Mouse (Mus musculus): ENCODE measurements around the gene Dnmt3a. TPM values are rescaled to one million over a fixed set of nuclear protein-coding genes. Genes with fewer than 3 reads are reported as not detected.
A peak's percentile ranks its signal among the peaks of the same experiment; 100 is the strongest.

Gene Dnmt3a
- total and polyA plus RNA-seq, 3 experiments, result 15.5 to 61.5 (median 23.4) TPM

DNA sequence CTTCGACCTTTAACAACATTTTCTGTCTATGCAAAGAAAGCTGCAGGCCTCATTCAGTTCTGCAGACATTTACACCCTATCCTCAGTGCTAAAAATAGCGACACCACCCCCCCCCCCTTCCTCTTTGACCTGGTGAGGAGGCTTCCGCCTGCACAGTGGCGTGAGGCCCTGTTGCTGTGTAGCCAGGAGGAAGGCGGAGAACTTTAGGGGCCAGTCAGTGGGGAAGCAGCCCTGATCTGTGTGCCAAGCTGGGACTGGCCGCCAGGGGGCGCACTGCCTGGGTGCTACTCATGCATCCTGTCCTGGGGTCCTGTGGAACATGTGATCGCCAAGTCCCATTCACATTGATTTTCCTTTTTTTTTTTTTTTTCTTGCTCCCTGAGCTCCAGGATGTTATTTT lies 24.3 kb upstream of the Dnmt3a start (continued):
- no peak for TF ChIP-seq TBP (conservative IDR thresholded peaks at IDR 0.05; ENCODE audit: low read depth, low read length)
- no peak for TF ChIP-seq CHD2 (IDR thresholded peaks at IDR 0.05; ENCODE audit: low read length)
- TF ChIP-seq ZNF384 (IDR thresholded peaks at IDR 0.05; ENCODE audit: low read depth, low read length), result peak; percentile 17; the same call in 1 of the 2 replicates
- TF ChIP-seq RCOR1 (conservative IDR thresholded peaks at IDR 0.05; ENCODE audit: low read depth, low read length), result no peak
- TF ChIP-seq UBTF (IDR thresholded peaks at IDR 0.05; ENCODE audit: low read depth, low read length), result no peak
- TF ChIP-seq NRF1 (IDR thresholded peaks at IDR 0.05; ENCODE audit: low read depth, low read length), result no peak
- peak; percentile 91 for TF ChIP-seq SMC3 (IDR thresholded peaks at IDR 0.05; ENCODE audit: low read depth, low read length)
- no peak for TF ChIP-seq POLR2A (IDR thresholded peaks at IDR 0.05; ENCODE audit: low read depth, low read length)
- no peak for TF ChIP-seq JUN (IDR thresholded peaks at IDR 0.05; ENCODE audit: insufficient read depth, low read depth, low read length)
- TF ChIP-seq JUND (conservative IDR thresholded peaks at IDR 0.05; ENCODE audit: low read depth, low read length), result no peak
- TF ChIP-seq HCFC1 (IDR thresholded peaks at IDR 0.05; ENCODE audit: low read depth, low read length), result peak; percentile 45; the same call in 1 of the 2 replicates
- no peak for TF ChIP-seq CHD1 (IDR thresholded peaks at IDR 0.05; ENCODE audit: low read depth, low read length)
- no peak for TF ChIP-seq ZMIZ1 (IDR thresholded peaks at IDR 0.05; ENCODE audit: low read depth, low read length)

GRCm38 (mm10) chr12:3783196-3783825 lies 22.5 kb upstream of the Dnmt3a start:
- Histone ChIP-seq H3K27me3 (replicated peaks) (no peaks in the 10 kb centered on the region), H3K9ac (ENCODE audit: insufficient read depth, low read depth) (no peak overlapping the region), H3K27ac (ENCODE audit: insufficient read depth, low read depth) (no peak overlapping the region), H3K9me3 (replicated peaks; ENCODE audit: low read length) (no peaks in the 10 kb centered on the region), H3K79me2 (replicated peaks; ENCODE audit: control insufficient read depth, extremely low read depth, insufficient read depth, poor library complexity, severe bottlenecking) (no peaks in the 10 kb centered on the region), H3K4me2 (ENCODE audit: insufficient read depth, low read depth, poor library complexity, severe bottlenecking) (no peak overlapping the region), H3K4me3 (replicated peaks in 1 of 3; ENCODE audit: low read depth in 2 of 3, low read length in 2 of 3, poor library complexity in 1 of 3) (no peak overlapping the region), H3K4me1 (ENCODE audit: control insufficient read depth in 1 of 2, insufficient read depth in 2 of 2) (peaks cover 21 to 58% of the 10 kb centered on the region in 2 experiments), H3K36me3 (replicated peaks in 1 of 2; ENCODE audit: control insufficient read depth in 1 of 2, insufficient read depth in 1 of 2, low read length in 1 of 2) (no peaks in the 10 kb centered on the region)
- no peak for TF ChIP-seq MAX (IDR thresholded peaks at IDR 0.05; ENCODE audit: low read length)
- TF ChIP-seq PAX5 (IDR thresholded peaks at IDR 0.05; ENCODE audit: low read length), result no peak
- no peak for TF ChIP-seq MXI1 (IDR thresholded peaks at IDR 0.05; ENCODE audit: low read depth, low read length)
- no peak for TF ChIP-seq BHLHE40 (IDR thresholded peaks at IDR 0.05; ENCODE audit: low read depth, low read length)
- TF ChIP-seq MEF2A (IDR thresholded peaks at IDR 0.05; ENCODE audit: borderline replicate concordance, low read depth, low read length), result no peak
- TF ChIP-seq UBTF (IDR thresholded peaks at IDR 0.05; ENCODE audit: low read depth, low read length), result no peak
- TF ChIP-seq ZNF384 (IDR thresholded peaks at IDR 0.05; ENCODE audit: low read depth, low read length), result no peak
- TF ChIP-seq ZKSCAN1 (IDR thresholded peaks at IDR 0.05; ENCODE audit: borderline replicate concordance, low read depth, low read length), result no peak
- no peak for TF ChIP-seq JUN (IDR thresholded peaks at IDR 0.05; ENCODE audit: insufficient read depth, low read depth, low read length)
- TF ChIP-seq SIN3A (IDR thresholded peaks at IDR 0.05; ENCODE audit: low read length), result no peak
- TF ChIP-seq MYC (IDR thresholded peaks at IDR 0.05; ENCODE audit: low read depth, low read length), result no peak
- no peak for TF ChIP-seq RCOR1 (conservative IDR thresholded peaks at IDR 0.05; ENCODE audit: low read depth, low read length)
- no peak for TF ChIP-seq CTCF (conservative IDR thresholded peaks at IDR 0.05 in 1 of 2, IDR thresholded peaks at IDR 0.05 in 1 of 2; ENCODE audit: low read depth in 2 of 2, low read length in 2 of 2)
- TF ChIP-seq KAT2A (IDR thresholded peaks at IDR 0.05; ENCODE audit: insufficient replicate concordance, low read length), result no peak
- no peak for TF ChIP-seq POLR2A (IDR thresholded peaks at IDR 0.05; ENCODE audit: low read depth, low read length)
- no peak for TF ChIP-seq GABPA (IDR thresholded peaks at IDR 0.05; ENCODE audit: insufficient replicate concordance, low read depth, low read length)
- TF ChIP-seq MAFK (IDR thresholded peaks at IDR 0.05; ENCODE audit: insufficient replicate concordance, low read length), result no peak
- TF ChIP-seq USF1 (IDR thresholded peaks at IDR 0.05; ENCODE audit: low read depth, low read length), result no peak
- no peak for TF ChIP-seq POLR2AphosphoS2 (IDR thresholded peaks at IDR 0.05; ENCODE audit: low read depth, low read length)
- no peak for DNase-seq (ENCODE audit: extremely low read depth)
- in situ Hi-C loops (cut with MboI; ENCODE audit: low pct_ligation_motif_present, low pct_unique_long_range_greater_than_20kb, low sequenced_read_pairs) (no loop called here), dilution Hi-C loops (cut with MboI; ENCODE audit: extremely low pct_ligation_motif_present, extremely low pct_unique_long_range_greater_than_20kb, low sequenced_read_pairs) (no loop called here)

Data from CH12.LX (cell line).